Mouse (Mus musculus) retina, postnatal 1 day (tissue): ENCODE results near the gene Mxd1.

Experiments used
- DNase-seq: peaks from one replicate; pipeline ENCODE4 v3.0.0-alpha.2; 2012

Gene Mxd1

GRCm38 (mm10) chr6:86598742-86599193 is 70.2 kb downstream of the Mxd1 start:
- no peak for DNase-seq
